Mouse (Mus musculus): ENCODE measurements around the gene Sik3. TPM values are rescaled to one million over a fixed set of nuclear protein-coding genes. Genes with fewer than 3 reads are reported as not detected.

Sik3 gene
- polyA plus RNA-seq, 2 experiments = 13.7 to 23.9 TPM

- Histone ChIP-seq H3K4me1 (ENCODE audit: control insufficient read depth, insufficient read depth, low read length) (peaks cover 18% of the 10 kb centered on the region), H3K9ac (ENCODE audit: low read depth, low read length, severe bottlenecking) (no peak overlapping the region), H3K9me3 (ENCODE audit: control insufficient read depth, low read length) (no peaks in the 10 kb centered on the region), H3K4me3 (replicated peaks; ENCODE audit: low read length) (no peak overlapping the region), H3K36me3 (ENCODE audit: control insufficient read depth, insufficient read depth, low read length) (no peaks in the 10 kb centered on the region), H3K27me3 (ENCODE audit: control insufficient read depth, insufficient read depth, low read length) (no peaks in the 10 kb centered on the region), H3K4me2 (replicated peaks; ENCODE audit: low read depth, low read length, severe bottlenecking) (no peak overlapping the region), H3K27ac (replicated peaks; ENCODE audit: low read depth, low read length) (no peak overlapping the region)
- DNase-seq (ENCODE audit: low spot score) = no peak
- ATAC-seq (ENCODE audit: low FRiP score, low read depth) = no peak
- WGBS = 61% methylated on average over 8 of the region's 9 CpGs
- TF ChIP-seq POLR2A (IDR thresholded peaks at IDR 0.05; ENCODE audit: borderline replicate concordance, extremely low read depth, insufficient read depth, insufficient read length) = no peak
These were observed 59.6 kb downstream of the Sik3 start for GRCm38 (mm10) chr9:46072101-46072835.

GRCm38 (mm10) chr9:46073443-46073842, 60.8 kb downstream of the Sik3 start:
- Histone ChIP-seq H3K27ac (replicated peaks; ENCODE audit: low read depth, low read length) (no peak overlapping the region), H3K4me3 (replicated peaks; ENCODE audit: low read length) (no peak overlapping the region), H3K27me3 (ENCODE audit: control insufficient read depth, insufficient read depth, low read length) (no peaks in the 10 kb centered on the region), H3K36me3 (ENCODE audit: control insufficient read depth, insufficient read depth, low read length) (no peaks in the 10 kb centered on the region), H3K9ac (ENCODE audit: low read depth, low read length, severe bottlenecking) (no peak overlapping the region), H3K4me1 (ENCODE audit: control insufficient read depth, insufficient read depth, low read length) (peaks cover 11% of the 10 kb centered on the region; the same call in 1 of the 2 replicates), H3K9me3 (ENCODE audit: control insufficient read depth, low read length) (no peaks in the 10 kb centered on the region), H3K4me2 (replicated peaks; ENCODE audit: low read depth, low read length, severe bottlenecking) (no peak overlapping the region)
- ATAC-seq (ENCODE audit: low FRiP score, low read depth) = no peak
- no peak for DNase-seq (ENCODE audit: low spot score)
- no peak for TF ChIP-seq POLR2A (IDR thresholded peaks at IDR 0.05; ENCODE audit: borderline replicate concordance, extremely low read depth, insufficient read depth, insufficient read length)
- WGBS = 49% methylated on average over 3 of the region's 3 CpGs

GRCm38 (mm10) chr9:46075578-46075977, 63.0 kb downstream of the Sik3 start:
- TF ChIP-seq POLR2A (IDR thresholded peaks at IDR 0.05; ENCODE audit: borderline replicate concordance, extremely low read depth, insufficient read depth, insufficient read length) = no peak
- no peaks in the 10 kb centered on the region for H3K9me3 ChIP-seq (ENCODE audit: control insufficient read depth, low read length)
- no peaks in the 10 kb centered on the region for H3K27me3 ChIP-seq (ENCODE audit: control insufficient read depth, insufficient read depth, low read length)
- ATAC-seq (ENCODE audit: low FRiP score, low read depth) (no peak), DNase-seq (ENCODE audit: low spot score) (no peak)
- no peak overlapping the region for H3K4me3 ChIP-seq (replicated peaks; ENCODE audit: low read length)
- no peak overlapping the region for H3K27ac ChIP-seq (replicated peaks; ENCODE audit: low read depth, low read length)
- peaks cover 11% of the 10 kb centered on the region; the same call in 1 of the 2 replicates for H3K4me1 ChIP-seq (ENCODE audit: control insufficient read depth, insufficient read depth, low read length)
- no peak overlapping the region for H3K9ac ChIP-seq (ENCODE audit: low read depth, low read length, severe bottlenecking)
- no peak overlapping the region for H3K4me2 ChIP-seq (replicated peaks; ENCODE audit: low read depth, low read length, severe bottlenecking)
- 87% methylated on average over 2 of the region's 2 CpGs for WGBS
- no peaks in the 10 kb centered on the region for H3K36me3 ChIP-seq (ENCODE audit: control insufficient read depth, insufficient read depth, low read length)

- H3K36me3 ChIP-seq (ENCODE audit: control insufficient read depth, insufficient read depth, low read length) = no peaks in the 10 kb centered on the region
- H3K4me3 ChIP-seq (replicated peaks; ENCODE audit: low read length) = no peak overlapping the region
- ATAC-seq (ENCODE audit: low FRiP score, low read depth) = no peak
- DNase-seq (ENCODE audit: low spot score) = no peak
- 63% methylated on average over 6 of the region's 6 CpGs for WGBS
- no peak overlapping the region for H3K4me2 ChIP-seq (replicated peaks; ENCODE audit: low read depth, low read length, severe bottlenecking)
- no peaks in the 10 kb centered on the region for H3K9me3 ChIP-seq (ENCODE audit: control insufficient read depth, low read length)
- H3K4me1 ChIP-seq (ENCODE audit: control insufficient read depth, insufficient read depth, low read length) = peaks cover 7% of the 10 kb centered on the region; the same call in 1 of the 2 replicates
- no peaks in the 10 kb centered on the region for H3K27me3 ChIP-seq (ENCODE audit: control insufficient read depth, insufficient read depth, low read length)
- H3K27ac ChIP-seq (replicated peaks; ENCODE audit: low read depth, low read length) = no peak overlapping the region
- TF ChIP-seq POLR2A (IDR thresholded peaks at IDR 0.05; ENCODE audit: borderline replicate concordance, extremely low read depth, insufficient read depth, insufficient read length) = no peak
- no peak overlapping the region for H3K9ac ChIP-seq (ENCODE audit: low read depth, low read length, severe bottlenecking)
These were observed 69.8 kb downstream of the Sik3 start for GRCm38 (mm10) chr9:46082381-46082821.

- Histone ChIP-seq H3K9me3 (ENCODE audit: control insufficient read depth, low read length) (no peaks in the 10 kb centered on the region), H3K36me3 (ENCODE audit: control insufficient read depth, insufficient read depth, low read length) (no peaks in the 10 kb centered on the region), H3K4me2 (replicated peaks; ENCODE audit: low read depth, low read length, severe bottlenecking) (no peak overlapping the region), H3K4me3 (replicated peaks; ENCODE audit: low read length) (no peak overlapping the region), H3K4me1 (ENCODE audit: control insufficient read depth, insufficient read depth, low read length) (peaks cover 7% of the 10 kb centered on the region; the same call in 1 of the 2 replicates), H3K27me3 (ENCODE audit: control insufficient read depth, insufficient read depth, low read length) (no peaks in the 10 kb centered on the region), H3K9ac (ENCODE audit: low read depth, low read length, severe bottlenecking) (no peak overlapping the region), H3K27ac (replicated peaks; ENCODE audit: low read depth, low read length) (no peak overlapping the region)
- ATAC-seq (ENCODE audit: low FRiP score, low read depth) (no peak), DNase-seq (ENCODE audit: low spot score) (no peak)
- TF ChIP-seq POLR2A (IDR thresholded peaks at IDR 0.05; ENCODE audit: borderline replicate concordance, extremely low read depth, insufficient read depth, insufficient read length) = no peak
- 85% methylated on average over 7 of the region's 7 CpGs for WGBS
These were observed 70.9 kb downstream of the Sik3 start for GRCm38 (mm10) chr9:46083490-46083893.
